Mouse (Mus musculus) heart, embryonic 11.5 days (tissue): ENCODE data around the gene Gpr137. TPM values are rescaled to one million over a fixed set of nuclear protein-coding genes. Genes with fewer than 3 reads are reported as not detected.

Experiments used
- ATAC-seq: fragments of 200-750 bp; cut with Nextera tagmentation; replicated peaks from 2 replicates; pipeline ENCODE4 v1.8.0; 2017; ENCODE audit warnings: moderate library complexity; ENCODE audit not compliant: insufficient number of reproducible peaks, low FRiP score, low TSS enrichment
- H3K27ac ChIP-seq: fragments of 300-500 bp; sonication (generic); 2 replicates; pipeline ENCODE4 v1.5.1; 2014; ENCODE audit warnings: mild to moderate bottlenecking, low read depth, low read length
- H3K27me3 ChIP-seq: fragments of 300-500 bp; sonication (generic); 2 replicates; pipeline ENCODE4 v1.6.1; 2014; ENCODE audit warnings: mild to moderate bottlenecking, low read length, mixed read lengths; ENCODE audit not compliant: control insufficient read depth, insufficient read depth
- H3K36me3 ChIP-seq: fragments of 300-500 bp; sonication (generic); 2 replicates; pipeline ENCODE4 v1.6.1; 2014; ENCODE audit warnings: mild to moderate bottlenecking, low read length, moderate library complexity, mixed read lengths; ENCODE audit not compliant: control insufficient read depth, insufficient read depth
- H3K4me1 ChIP-seq: fragments of 300-500 bp; sonication (generic); 2 replicates; pipeline ENCODE4 v1.6.1; 2014; ENCODE audit warnings: low read length; ENCODE audit not compliant: control insufficient read depth, insufficient read depth
- H3K4me2 ChIP-seq: fragments of 300-500 bp; sonication (generic); 2 replicates; pipeline ENCODE4 v1.6.1; 2014; ENCODE audit warnings: mild to moderate bottlenecking, moderate library complexity
- H3K4me3 ChIP-seq: fragments of 300-500 bp; sonication (generic); 2 replicates; pipeline ENCODE4 v1.5.1; 2014; ENCODE audit warnings: low read depth, low read length
- H3K9ac ChIP-seq: fragments of 300-500 bp; sonication (generic); 2 replicates; pipeline ENCODE4 v1.6.1; 2014; ENCODE audit warnings: mild to moderate bottlenecking, low read depth, low read length, moderate library complexity
- H3K9me3 ChIP-seq: fragments of 300-500 bp; sonication (generic); replicated peaks from 2 replicates; pipeline ENCODE4 v1.6.1; 2016; ENCODE audit warnings: low read length; ENCODE audit not compliant: control insufficient read depth
- WGBS: fragments of 180-500 bp; shearing (Covaris S2); extraction: QIAGEN DNeasy Blood & Tissue Kit; methylation state at CpG from one replicate; pipeline ENCODE4 v1.1.7; 2014; ENCODE audit not compliant: insufficient replicate concordance; 5-methylcytosine and 5-hydroxymethylcytosine counted together
- polyA plus RNA-seq: library from polyadenylated mRNA; unstranded; fragments of >200 nt; fragmentation: Nextera tagmentation; extraction: Ambion mirVana; gene quantifications from 2 replicates; pipeline ENCODE4 v1.2.1, GENCODE M21; 2014

Gpr137 gene
- polyA plus RNA-seq, 1 experiment from 2014 or later: 22.4 TPM

DNA sequence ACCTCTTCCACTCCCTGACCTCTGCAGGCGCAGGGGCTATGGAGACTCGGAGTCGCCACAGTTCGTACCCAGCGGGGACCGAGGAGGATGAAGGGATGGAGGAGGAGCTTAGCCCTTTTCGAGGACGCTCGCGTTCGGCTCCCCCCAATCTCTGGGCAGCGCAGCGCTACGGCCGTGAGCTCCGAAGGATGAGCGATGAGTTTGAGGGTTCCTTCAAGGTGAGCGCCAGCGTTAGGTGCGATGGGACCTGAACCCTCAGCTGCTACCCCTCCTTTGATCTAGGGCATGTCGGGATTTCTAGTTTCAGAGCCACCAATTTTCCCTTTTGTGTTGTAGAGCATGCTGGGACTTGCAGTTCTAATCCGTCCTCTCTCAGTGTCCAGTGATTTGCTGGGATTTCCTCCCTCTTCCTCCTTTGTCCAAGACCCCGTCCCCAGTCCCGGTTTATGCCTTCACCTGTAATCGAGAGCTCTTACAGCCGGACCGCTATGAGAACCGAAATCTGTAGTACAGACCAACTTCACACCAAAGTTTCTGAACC lies 8.4 kb upstream of the Gpr137 start:
- Histone ChIP-seq H3K9me3 (no peaks in the 10 kb centered on the region), H3K9ac (peak overlapping the region; percentile 83), H3K27ac (peak overlapping the region; percentile 96), H3K27me3 (no peaks in the 10 kb centered on the region), H3K36me3 (0 out of 2 replicates have a peak, but pooled peaks cover 7% of the 10 kb centered on the region), H3K4me1 (peaks cover 29% of the 10 kb centered on the region), H3K4me3 (peak overlapping the region; percentile 70), H3K4me2 (peak overlapping the region; percentile 94)
- ATAC-seq: peak; percentile 5; the same call in 1 of the 2 replicates
- under 1% methylated on average over 28 of the region's 28 CpGs for WGBS

- H3K4me1 ChIP-seq: peaks cover 22% of the 10 kb centered on the region
- H3K27me3 ChIP-seq: no peaks in the 10 kb centered on the region
- H3K9ac ChIP-seq: peak overlapping the region; percentile 83; the same call in 1 of the 2 replicates
- 58% methylated on average over 5 of the region's 5 CpGs for WGBS
- H3K36me3 ChIP-seq: 0 out of 2 replicates have a peak, but pooled peaks cover 3% of the 10 kb centered on the region
- H3K4me2 ChIP-seq: peak overlapping the region; percentile 94
- no peaks in the 10 kb centered on the region for H3K9me3 ChIP-seq
- H3K27ac ChIP-seq: peak overlapping the region; percentile 96; the same call in 1 of the 2 replicates
- ATAC-seq: no peak
- peak overlapping the region; percentile 70 for H3K4me3 ChIP-seq
These were observed 7.7 kb upstream of the Gpr137 start for GRCm38 (mm10) chr19:6949951-6950350.

DNA sequence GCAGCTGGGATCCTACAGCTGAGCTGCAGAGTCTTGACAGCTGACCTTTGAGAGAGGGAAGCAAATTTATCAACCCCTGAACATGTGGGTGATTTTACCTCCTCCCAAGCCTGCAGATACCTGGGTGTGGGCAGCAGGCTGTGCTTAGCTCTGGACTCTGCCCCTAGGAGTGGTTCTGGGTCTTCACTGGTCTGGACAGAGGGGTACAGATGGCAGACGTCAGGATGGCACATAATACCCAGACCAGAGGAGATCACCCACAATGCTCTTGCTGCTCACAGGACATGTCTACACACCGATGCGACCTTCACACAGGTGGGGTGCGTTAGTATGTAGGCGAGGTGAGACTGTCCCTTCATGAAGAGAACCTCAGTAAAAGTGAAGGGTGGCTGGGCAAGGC lies 7.3 kb upstream of the Gpr137 start:
- Histone ChIP-seq H3K36me3 (no peaks in the 10 kb centered on the region), H3K27me3 (no peaks in the 10 kb centered on the region), H3K9ac (0 out of 2 replicates have a peak overlapping the region, but pooled peaks have one; percentile 12), H3K4me2 (no peak overlapping the region), H3K4me1 (peaks cover 20% of the 10 kb centered on the region), H3K27ac (no peak overlapping the region), H3K4me3 (no peak overlapping the region), H3K9me3 (no peaks in the 10 kb centered on the region)
- 85% methylated on average over 5 of the region's 5 CpGs for WGBS
- ATAC-seq: no peak

DNA sequence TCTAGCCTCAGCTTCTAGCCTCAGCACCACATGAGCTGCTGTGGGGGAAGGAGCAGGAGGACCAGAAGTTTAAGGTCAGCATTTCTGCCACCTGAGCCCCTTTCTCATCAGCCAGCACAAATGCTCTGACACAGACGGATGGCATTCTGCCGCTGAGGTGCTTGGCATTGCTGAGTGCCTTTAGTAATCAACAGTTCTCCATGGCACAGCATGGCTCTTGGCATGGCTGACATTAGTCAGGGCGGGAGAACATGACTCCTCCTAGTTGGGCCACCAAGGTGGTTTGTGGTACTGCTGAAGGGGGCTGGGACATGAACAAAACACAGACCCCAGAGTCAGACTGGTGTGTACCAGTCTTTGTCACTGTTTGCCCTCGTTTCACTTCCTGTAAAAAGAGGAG lies 5.9 kb upstream of the Gpr137 start:
- Histone ChIP-seq H3K4me3 (no peak overlapping the region), H3K36me3 (no peaks in the 10 kb centered on the region), H3K27me3 (no peaks in the 10 kb centered on the region), H3K9me3 (no peaks in the 10 kb centered on the region), H3K9ac (no peak overlapping the region), H3K27ac (no peak overlapping the region), H3K4me2 (no peak overlapping the region), H3K4me1 (peaks cover 19% of the 10 kb centered on the region)
- ATAC-seq: no peak
- WGBS: 81% methylated on average over 4 of the region's 4 CpGs

DNA sequence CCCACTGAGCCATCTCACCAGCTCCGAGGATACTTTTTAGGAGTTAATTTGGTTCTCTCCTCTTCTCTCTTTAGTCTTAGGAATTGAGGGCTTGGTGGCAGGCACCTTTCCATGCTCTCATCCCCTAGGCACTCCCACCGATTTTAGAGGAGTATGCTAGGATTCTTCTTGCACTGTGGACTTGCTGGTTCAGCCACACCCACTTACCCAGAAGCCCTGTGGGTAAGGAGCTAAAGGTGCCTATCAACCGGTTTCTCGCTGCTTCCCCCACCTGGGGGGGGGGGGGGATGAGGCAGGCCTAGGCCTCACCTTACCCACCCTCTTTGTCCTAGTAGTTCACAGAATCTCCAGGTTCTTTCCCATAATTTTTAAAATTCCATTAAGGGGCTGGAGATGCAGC lies 5.5 kb upstream of the Gpr137 start:
- Histone ChIP-seq H3K4me2 (no peak overlapping the region), H3K4me1 (peaks cover 19% of the 10 kb centered on the region), H3K4me3 (no peak overlapping the region), H3K36me3 (no peaks in the 10 kb centered on the region), H3K27me3 (no peaks in the 10 kb centered on the region), H3K27ac (no peak overlapping the region), H3K9me3 (no peaks in the 10 kb centered on the region), H3K9ac (no peak overlapping the region)
- ATAC-seq: no peak
- WGBS: 60% methylated on average over 4 of the region's 4 CpGs

DNA sequence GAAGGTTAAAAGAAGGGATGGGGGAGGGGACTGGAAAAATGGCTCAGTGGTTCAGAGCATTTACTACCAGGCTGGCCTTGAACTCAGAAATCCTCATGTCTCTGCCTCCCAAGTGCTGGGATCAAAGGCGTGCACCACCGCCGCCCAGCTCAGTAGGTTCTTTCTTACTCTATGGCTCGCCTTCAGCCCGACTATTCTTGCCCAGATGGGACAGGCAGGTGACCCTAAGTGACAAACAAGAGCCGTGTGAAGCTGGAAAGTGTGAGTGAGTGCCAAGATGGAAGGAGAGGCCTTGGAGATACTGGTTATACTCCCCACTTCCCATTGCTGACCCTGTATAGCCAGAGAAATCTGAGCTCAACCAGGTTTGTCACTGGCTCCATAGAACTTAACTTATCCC lies 1.4 kb upstream of the Gpr137 start:
- 85% methylated on average over 6 of the region's 6 CpGs for WGBS
- no peak overlapping the region for H3K4me3 ChIP-seq

DNA sequence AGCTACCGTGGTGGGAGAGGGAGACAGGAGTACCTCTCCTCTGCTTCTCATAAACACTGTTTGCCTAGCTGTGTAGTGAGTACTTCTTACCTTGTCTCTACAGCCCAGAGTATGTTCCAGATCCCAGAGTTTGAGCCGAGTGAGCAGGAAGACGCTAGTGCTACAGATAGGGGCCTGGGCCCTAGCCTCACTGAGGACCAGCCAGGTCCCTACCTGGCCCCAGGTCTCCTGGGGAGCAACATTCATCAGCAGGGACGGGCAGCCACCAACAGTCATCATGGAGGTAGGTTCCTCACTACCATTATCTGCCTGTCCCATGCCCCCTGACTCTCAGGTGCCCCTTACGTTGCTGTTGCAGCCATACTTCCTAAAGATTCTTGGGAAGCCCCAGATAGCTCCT lies 484 bp upstream of the Gpr137 start:
- no peaks in the 10 kb centered on the region for H3K27me3 ChIP-seq
- H3K9me3 ChIP-seq: no peaks in the 10 kb centered on the region
- 23% methylated on average over 5 of the region's 5 CpGs for WGBS
- peak overlapping the region; percentile 89 for H3K9ac ChIP-seq
- peaks cover 18% of the 10 kb centered on the region for H3K4me1 ChIP-seq
- peak overlapping the region; percentile 84 for H3K4me3 ChIP-seq
- no peaks in the 10 kb centered on the region for H3K36me3 ChIP-seq
- ATAC-seq: no peak
- H3K4me2 ChIP-seq: peak overlapping the region; percentile 79
- peak overlapping the region; percentile 96 for H3K27ac ChIP-seq

More for the DNA sequence above, 1.4 kb upstream of the Gpr137 start:
- Histone ChIP-seq H3K27me3 (no peaks in the 10 kb centered on the region), H3K4me1 (peaks cover 18% of the 10 kb centered on the region), H3K9me3 (no peaks in the 10 kb centered on the region), H3K27ac (no peak overlapping the region), H3K36me3 (no peaks in the 10 kb centered on the region), H3K9ac (no peak overlapping the region), H3K4me2 (no peak overlapping the region)
- no peak for ATAC-seq

- Histone ChIP-seq H3K4me1 (peaks cover 18% of the 10 kb centered on the region), H3K9me3 (no peaks in the 10 kb centered on the region), H3K4me2 (peak within 1 kb of the TSS; percentile 79), H3K9ac (peak within 1 kb of the TSS; percentile 89), H3K36me3 (no peaks in the 10 kb centered on the region), H3K4me3 (peak within 1 kb of the TSS; percentile 84), H3K27ac (peak within 1 kb of the TSS; percentile 96), H3K27me3 (no peaks in the 10 kb centered on the region)
- WGBS: under 1% methylated on average over 82 of the region's 83 CpGs
- peak; percentile 82 for ATAC-seq
These were observed 670 bp downstream of the Gpr137 start, which contains the start of gene Bad for GRCm38 (mm10) chr19:6941372-6942248. Bad (plus strand) TSS chr19:6941861.
